Mouse (Mus musculus): ENCODE results near the gene Pgp. TPM values are rescaled to one million over a fixed set of nuclear protein-coding genes. Genes with fewer than 3 reads are reported as not detected.

Pgp gene
- polyA plus RNA-seq, 1 experiment from 2014 or later: 67.6 TPM

Other genes with a start within 250 kb of the Pgp start
- 15.1 and 16.9 TPM in 2 replicates for gene Tedc2, start 249.5 kb upstream of the Pgp start, polyA plus RNA-seq (2014; fragmentation: Nextera tagmentation; extraction: Ambion mirVana)
- 89.9 and 98.6 TPM in 2 replicates for gene Ccnf, start 218.9 kb upstream of the Pgp start, polyA plus RNA-seq (2014; fragmentation: Nextera tagmentation; extraction: Ambion mirVana)
- gene Abca17, start 119.3 kb upstream of the Pgp start, polyA plus RNA-seq (2014; fragmentation: Nextera tagmentation; extraction: Ambion mirVana): 0.06 TPM in 1 of 2 replicates, not detected in the other
- 11.6 and 12.2 TPM in 2 replicates for gene Abca3, start 118.4 kb upstream of the Pgp start, polyA plus RNA-seq (2014; fragmentation: Nextera tagmentation; extraction: Ambion mirVana)
- 379 and 380 TPM in 2 replicates for gene Rnps1, start 55.8 kb upstream of the Pgp start, polyA plus RNA-seq (2014; fragmentation: Nextera tagmentation; extraction: Ambion mirVana)
- gene Eci1, start 43.8 kb upstream of the Pgp start, polyA plus RNA-seq (2014; fragmentation: Nextera tagmentation; extraction: Ambion mirVana): 59.5 and 66.3 TPM in 2 replicates
- 1.7 and 2.1 TPM in 2 replicates for gene Dnase1l2, start 27.3 kb upstream of the Pgp start, polyA plus RNA-seq (2014; fragmentation: Nextera tagmentation; extraction: Ambion mirVana)
- 10.2 and 14.7 TPM in 2 replicates for gene E4f1, start 79 bp upstream of the Pgp start, polyA plus RNA-seq (2014; fragmentation: Nextera tagmentation; extraction: Ambion mirVana)
- gene Bricd5, start 3.5 kb downstream of the Pgp start, polyA plus RNA-seq (2014; fragmentation: Nextera tagmentation; extraction: Ambion mirVana): 0.32 TPM in 1 of 2 replicates, not detected in the other
- gene Mlst8, start 8.7 kb downstream of the Pgp start, polyA plus RNA-seq (2014; fragmentation: Nextera tagmentation; extraction: Ambion mirVana): 28.9 and 30.3 TPM in 2 replicates
- gene Caskin1, start 18.2 kb downstream of the Pgp start, polyA plus RNA-seq (2014; fragmentation: Nextera tagmentation; extraction: Ambion mirVana): 5.5 and 6.2 TPM in 2 replicates
- 67.1 and 80.8 TPM in 2 replicates for gene Traf7, start 57.5 kb downstream of the Pgp start, polyA plus RNA-seq (2014; fragmentation: Nextera tagmentation; extraction: Ambion mirVana)
- gene Rab26, start 63.8 kb downstream of the Pgp start, polyA plus RNA-seq (2014; fragmentation: Nextera tagmentation; extraction: Ambion mirVana): 1.8 and 2.2 TPM in 2 replicates
- 11.9 and 18.5 TPM in 2 replicates for gene Pkd1, start 79.4 kb downstream of the Pgp start, polyA plus RNA-seq (2014; fragmentation: Nextera tagmentation; extraction: Ambion mirVana)
- gene Tsc2, start 162.2 kb downstream of the Pgp start, polyA plus RNA-seq (2014; fragmentation: Nextera tagmentation; extraction: Ambion mirVana): 50.6 and 57.6 TPM in 2 replicates
- gene Nthl1, start 162.3 kb downstream of the Pgp start, polyA plus RNA-seq (2014; fragmentation: Nextera tagmentation; extraction: Ambion mirVana): 14.4 and 18.4 TPM in 2 replicates
- gene Slc9a3r2, start 179.9 kb downstream of the Pgp start, polyA plus RNA-seq (2014; fragmentation: Nextera tagmentation; extraction: Ambion mirVana): 36.1 and 36.4 TPM in 2 replicates
- gene Npw, start 188.1 kb downstream of the Pgp start, polyA plus RNA-seq (2014; fragmentation: Nextera tagmentation; extraction: Ambion mirVana): not detected in 2 replicates
- gene Zfp598, start 199.3 kb downstream of the Pgp start, polyA plus RNA-seq (2014; fragmentation: Nextera tagmentation; extraction: Ambion mirVana): 23.5 and 24.9 TPM in 2 replicates
- gene Syngr3, start 219.6 kb downstream of the Pgp start, polyA plus RNA-seq (2014; fragmentation: Nextera tagmentation; extraction: Ambion mirVana): 12.7 and 13.4 TPM in 2 replicates
- 54.8 and 59.6 TPM in 2 replicates for gene Gfer, start 225.8 kb downstream of the Pgp start, polyA plus RNA-seq (2014; fragmentation: Nextera tagmentation; extraction: Ambion mirVana)
- gene Noxo1, start 225.8 kb downstream of the Pgp start, polyA plus RNA-seq (2014; fragmentation: Nextera tagmentation; extraction: Ambion mirVana): 0.97 and 1.5 TPM in 2 replicates
- 91.0 and 97.5 TPM in 2 replicates for gene Tbl3, start 237.3 kb downstream of the Pgp start, polyA plus RNA-seq (2014; fragmentation: Nextera tagmentation; extraction: Ambion mirVana)
- 0.22 TPM in 1 of 2 replicates, not detected in the other for gene Rnf151, start 247.7 kb downstream of the Pgp start, polyA plus RNA-seq (2014; fragmentation: Nextera tagmentation; extraction: Ambion mirVana)
- 1,270 and 1,392 TPM in 2 replicates for gene Rps2, start 247.7 kb downstream of the Pgp start, polyA plus RNA-seq (2014; fragmentation: Nextera tagmentation; extraction: Ambion mirVana)